Mouse (Mus musculus): Measurements from ENCODE around the gene Fbxw11. TPM values are rescaled to one million over a fixed set of nuclear protein-coding genes. Genes with fewer than 3 reads are reported as not detected.
A peak's percentile ranks its signal among the peaks of the same experiment; 100 is the strongest.
"Not testable (repeated sequence)": the region's sequence is repeated elsewhere in the genome, so short reads cannot be mapped to it uniquely, and the experiment has no call there.

Fbxw11 gene
- 49.2 and 52.7 TPM in 2 replicates for polyA plus RNA-seq (2012; rRNA removed)

GRCm38 (mm10) chr11:32642249-32642876, at the start of gene Fbxw11:
Fbxw11 (plus strand) TSS chr11:32642724.
- peak; percentile 94 for DNase-seq (ENCODE audit: low spot score)

GRCm38 (mm10) chr11:32593081-32593480, 49.4 kb upstream of the Fbxw11 start:
- DNase-seq (ENCODE audit: low spot score), result no peak

DNA sequence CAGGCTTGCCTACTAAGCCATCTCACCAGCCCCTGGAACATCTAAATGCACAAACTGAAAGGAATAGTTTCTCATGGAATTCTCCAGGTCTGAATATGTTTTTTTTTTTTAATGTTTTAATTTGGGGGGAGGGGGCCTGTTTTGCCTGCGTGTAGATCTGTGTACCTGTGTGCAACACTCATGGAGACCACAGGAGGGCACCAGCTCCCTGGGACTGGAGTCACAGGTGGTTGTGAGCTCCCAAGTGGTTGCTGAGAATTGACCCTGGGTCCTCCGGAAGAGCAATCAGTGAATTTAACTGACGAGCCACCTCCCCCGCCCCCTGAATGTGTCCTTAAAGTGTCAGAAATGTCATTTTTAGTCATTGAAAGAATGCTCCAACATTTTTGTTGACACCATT, 48.4 kb upstream of the Fbxw11 start:
- DNase-seq (ENCODE audit: low spot score), result no peak

GRCm38 (mm10) chr11:32600371-32600770, 42.2 kb upstream of the Fbxw11 start:
- no peak for DNase-seq (ENCODE audit: low spot score)

DNA sequence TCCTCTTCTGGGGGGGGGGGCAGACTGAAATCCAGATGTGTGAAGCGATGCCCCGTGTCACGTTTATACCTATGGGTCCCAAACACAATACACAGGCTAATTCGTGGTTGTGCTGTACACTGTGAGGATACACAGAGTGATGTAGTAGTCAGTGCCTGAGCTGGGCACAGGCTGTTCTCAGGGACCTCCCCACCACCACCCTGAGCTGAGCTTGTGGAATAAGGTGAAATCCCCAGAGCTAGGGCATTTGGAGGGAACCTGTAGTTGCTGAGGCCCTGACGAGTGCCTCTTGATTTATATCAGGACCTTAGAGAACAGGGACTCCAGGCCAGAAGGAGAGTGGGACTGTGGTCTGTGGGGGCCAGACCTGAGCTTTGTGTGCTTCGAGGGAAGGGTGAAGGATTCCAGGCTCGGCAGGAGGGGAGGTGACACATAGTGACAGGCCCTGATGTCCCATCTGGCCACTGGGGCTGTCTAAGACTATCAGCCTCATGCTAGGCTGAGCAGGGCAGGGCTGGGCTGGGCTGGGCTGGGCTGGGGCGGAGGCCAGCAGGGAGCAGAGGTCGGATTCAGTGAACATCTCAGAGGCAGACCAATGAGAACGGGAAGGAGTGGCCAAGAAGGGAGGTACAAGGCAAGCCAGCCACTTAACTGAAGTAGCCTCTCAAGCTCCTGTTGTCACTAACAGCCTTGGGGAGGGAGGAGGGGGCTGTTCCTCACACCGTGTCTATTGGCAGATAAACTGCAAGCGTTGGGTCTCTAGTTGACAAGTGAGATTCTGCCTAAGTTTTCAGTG, 40.8 kb upstream of the Fbxw11 start:
- no peak for DNase-seq (ENCODE audit: low spot score)

- DNase-seq (ENCODE audit: low spot score), result no peak
Measured at GRCm38 (mm10) chr11:32604663-32605062, 37.9 kb upstream of the Fbxw11 start.

DNA sequence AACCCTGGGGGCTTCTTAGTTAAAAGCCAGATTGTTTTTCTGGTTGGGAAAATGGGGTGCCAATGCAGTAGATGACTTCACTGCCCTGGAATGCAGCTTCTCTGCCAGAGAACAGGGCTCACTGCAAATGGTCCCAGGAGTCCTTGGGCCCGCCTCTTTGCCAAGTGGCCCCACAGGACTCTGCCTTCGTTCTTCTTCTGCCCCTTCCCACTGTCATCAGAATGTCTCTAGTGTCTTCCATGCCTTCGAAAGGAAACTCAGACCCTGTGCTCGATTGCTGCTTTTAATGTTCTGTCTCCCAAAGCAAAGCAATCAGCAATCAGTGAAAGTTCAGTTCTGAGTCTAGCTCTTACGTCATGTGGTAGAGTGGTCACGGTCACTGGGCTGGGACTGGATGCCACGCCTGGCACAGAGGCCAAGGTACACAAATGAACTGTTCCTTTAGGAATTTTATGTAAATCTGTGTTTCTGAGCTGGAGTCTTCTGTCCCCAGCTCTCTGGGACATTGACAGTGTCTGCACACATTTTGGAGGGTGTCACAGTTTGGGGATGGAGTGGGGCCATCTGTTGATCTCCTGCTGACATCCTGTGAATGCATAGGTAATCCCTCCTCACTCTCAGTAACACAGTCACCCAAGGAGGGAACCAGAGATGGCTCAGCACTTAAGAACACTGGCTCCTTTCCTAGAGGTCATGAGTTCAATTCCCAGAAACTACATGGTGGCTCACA, 37.2 kb upstream of the Fbxw11 start:
- DNase-seq (ENCODE audit: low spot score), result no peak

GRCm38 (mm10) chr11:32605907-32606306, 36.6 kb upstream of the Fbxw11 start:
- no peak for DNase-seq (ENCODE audit: low spot score)

- DNase-seq (ENCODE audit: low spot score), result no peak
Measured at GRCm38 (mm10) chr11:32607319-32607718, 35.2 kb upstream of the Fbxw11 start.

GRCm38 (mm10) chr11:32610616-32611015, 31.9 kb upstream of the Fbxw11 start:
- DNase-seq (ENCODE audit: low spot score), result no peak

GRCm38 (mm10) chr11:32612304-32612703, 30.2 kb upstream of the Fbxw11 start:
- no peak for DNase-seq (ENCODE audit: low spot score)

- no peak for DNase-seq (ENCODE audit: low spot score)
Measured at GRCm38 (mm10) chr11:32614463-32614862, 28.1 kb upstream of the Fbxw11 start.

GRCm38 (mm10) chr11:32615561-32615960, 27.0 kb upstream of the Fbxw11 start:
- DNase-seq (ENCODE audit: low spot score), result no peak

DNA sequence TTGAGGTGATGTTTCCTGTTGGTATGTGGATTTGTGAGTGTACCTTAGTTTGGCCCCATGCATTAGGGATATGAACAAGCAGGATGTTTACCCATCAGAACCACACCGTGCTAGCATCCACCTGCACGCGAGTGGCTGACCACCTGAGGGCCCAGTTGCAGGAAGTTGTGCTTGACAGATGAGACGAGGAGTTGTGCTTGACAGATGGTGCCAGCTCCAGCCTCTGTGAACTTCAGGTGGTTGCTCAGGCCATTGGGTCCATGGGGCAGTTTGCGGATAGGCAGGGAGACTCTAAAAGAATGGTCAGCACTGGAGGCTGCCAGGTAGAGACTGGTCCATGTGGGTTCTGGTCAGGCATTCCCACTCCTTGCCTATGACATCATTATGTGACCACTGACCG, 26.4 kb upstream of the Fbxw11 start:
- no peak for DNase-seq (ENCODE audit: low spot score)

GRCm38 (mm10) chr11:32618036-32618435, 24.5 kb upstream of the Fbxw11 start:
- DNase-seq (ENCODE audit: low spot score), result no peak

GRCm38 (mm10) chr11:32618641-32619040, 23.9 kb upstream of the Fbxw11 start:
- not testable (repeated sequence) for DNase-seq (ENCODE audit: low spot score)

GRCm38 (mm10) chr11:32619257-32619816, 23.2 kb upstream of the Fbxw11 start:
- DNase-seq (ENCODE audit: low spot score), result no peak

DNA sequence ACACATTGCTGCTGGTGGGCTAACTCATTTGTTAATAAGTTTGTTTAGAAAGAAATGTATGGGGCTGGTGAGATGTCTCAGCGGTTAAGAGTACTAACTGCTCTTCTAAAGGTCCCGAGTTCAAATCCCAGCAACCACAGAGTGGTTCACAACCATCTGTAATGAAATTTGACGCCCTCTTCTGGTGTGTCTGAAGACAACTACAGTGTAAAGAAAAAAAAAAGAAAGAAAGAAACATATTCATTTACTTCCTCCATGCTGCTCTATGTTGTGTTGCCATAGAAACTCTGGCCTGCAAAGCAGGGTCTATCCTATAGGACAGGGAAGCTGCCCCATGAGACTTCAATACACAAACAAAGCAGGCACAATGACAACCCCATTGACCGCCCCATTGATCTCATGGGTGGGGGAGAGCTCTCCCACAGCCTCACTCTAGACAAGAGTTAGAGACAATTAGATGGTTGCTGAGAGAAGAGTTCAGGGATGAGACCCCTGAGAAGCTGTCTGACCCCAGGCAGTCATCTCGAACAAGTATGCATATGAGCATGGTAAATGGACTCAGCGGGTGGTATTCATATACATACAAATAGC, 22.6 kb upstream of the Fbxw11 start:
- no peak for DNase-seq (ENCODE audit: low spot score)

- DNase-seq (ENCODE audit: low spot score), result no peak
Measured at GRCm38 (mm10) chr11:32621831-32622478, 20.6 kb upstream of the Fbxw11 start.

- no peak for DNase-seq (ENCODE audit: low spot score)
Measured at GRCm38 (mm10) chr11:32622479-32623190, 19.9 kb upstream of the Fbxw11 start.

DNA sequence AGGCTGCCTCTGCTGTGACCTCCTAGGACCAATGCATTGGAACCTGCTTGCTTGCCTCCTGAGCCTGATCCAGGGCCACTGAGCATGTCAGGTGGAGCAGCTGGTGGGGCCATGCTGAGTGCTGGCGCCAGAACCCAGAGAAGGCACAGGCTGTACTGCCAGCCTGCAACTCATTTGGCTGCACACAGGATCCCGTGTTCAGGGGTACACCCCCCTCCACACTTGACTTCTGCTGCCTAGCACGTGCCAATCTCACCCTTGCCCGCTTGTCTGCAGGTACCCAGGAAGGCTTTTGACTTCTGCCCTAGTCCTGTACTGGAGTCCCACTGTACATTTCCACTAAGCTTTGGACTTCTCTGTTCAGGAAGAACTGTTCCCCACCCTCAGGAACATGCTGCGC, 19.3 kb upstream of the Fbxw11 start:
- DNase-seq (ENCODE audit: low spot score), result no peak

Measured in urinary bladder, adult 2 months (tissue).